ENCODE assay signal across 13 mouse cellular contexts in the genomic region with DNA sequence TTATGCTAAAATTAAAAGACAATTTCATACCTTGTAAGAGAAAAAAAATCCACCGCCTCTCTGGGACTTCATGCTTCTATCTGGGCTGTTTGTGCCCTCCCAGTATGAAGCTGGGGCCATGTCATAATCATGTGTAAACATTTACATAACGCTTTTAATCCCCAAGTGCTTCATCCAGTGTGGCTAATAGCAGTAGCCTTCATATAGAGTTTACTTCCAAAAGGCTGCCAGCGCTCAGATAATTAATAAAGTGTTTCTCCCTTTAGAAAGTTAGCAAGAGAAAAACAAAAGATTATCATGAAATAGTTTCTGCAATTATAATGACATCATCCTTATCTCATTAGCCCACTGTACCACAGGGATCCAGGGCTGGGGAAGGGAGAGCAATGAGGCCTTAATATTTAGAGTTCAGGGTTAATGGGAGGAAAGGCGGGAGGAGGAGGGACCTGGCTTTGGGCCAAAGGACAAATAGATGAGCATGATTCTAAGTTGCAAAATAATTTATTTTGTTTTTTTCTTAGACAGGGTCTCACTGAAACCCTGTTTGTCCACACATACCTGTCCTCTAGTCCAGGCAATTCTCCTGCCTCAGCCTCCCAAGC.
DNase-seq lines count a peak whose midpoint lies in the region; ATAC-seq and TF ChIP-seq lines count a peak whose summit lies in the region.
"Had no signal": no experiment of that assay in that cellular context is flagged by ENCODE, and none has a peak within 500 bp of the region (broad histone marks: within the 10 kb centered on the region; RNA-seq: fewer than 3 reads in every experiment).

No protein-coding gene starts in this region.

- no peaks in the 10 kb centered on the region for H3K4me1 ChIP-seq in liver, adult 2 months (ENCODE audit: control insufficient read depth, insufficient read depth, low read length)
- H3K4me1 ChIP-seq in liver, embryonic 12.5 days: peaks cover 7% of the 10 kb centered on the region; the same call in 1 of the 2 replicates
- H3K4me1 ChIP-seq in lung, postnatal 0 days (ENCODE audit: insufficient read depth, low read depth, low read length): peaks cover 15% of the 10 kb centered on the region; the same call in 1 of the 2 replicates
- H3K4me1 ChIP-seq: liver, embryonic 15.5 days had no signal

- 53% methylated on average over 4 of the region's 4 CpGs for WGBS in liver, adult 2 months
- 61% methylated on average over 4 of the region's 4 CpGs for WGBS in liver, embryonic 12.5 days (ENCODE audit: insufficient replicate concordance)
- 19% methylated on average over 4 of the region's 4 CpGs for WGBS in lung, postnatal 0 days

- H3K79me2 ChIP-seq in liver, adult 2 months (ENCODE audit: control insufficient read depth, insufficient read depth, low read length): no peaks in the 10 kb centered on the region

- TF ChIP-seq CTCF in liver, adult 2 months (IDR thresholded peaks at IDR 0.05; ENCODE audit: low read depth, low read length): no peak
- TF ChIP-seq CTCF in lung, postnatal 0 days (IDR thresholded peaks at IDR 0.05): no peak

- TF ChIP-seq POLR2A in liver, adult 2 months (IDR thresholded peaks at IDR 0.05; ENCODE audit: extremely low read depth, insufficient read depth, low read length): no peak

- no peak for TF ChIP-seq EP300 in lung, postnatal 0 days (IDR thresholded peaks at IDR 0.05)

- peak; percentile 88 for DNase-seq in heart, adult 11 months
- no peak for DNase-seq in heart, postnatal 36 days
- peak; percentile 20 for DNase-seq in liver, adult 2 months (ENCODE audit: extremely low read depth, low read depth, low spot score)
- DNase-seq in lung, postnatal 0 days (ENCODE audit: low spot score): peak; percentile 71
- peak; percentile 78 for DNase-seq in testis, postnatal 10 days (ENCODE audit: low spot score)
- DNase-seq: right cerebral cortex, adult 18-20 months; thymus, adult 18-20 months had no signal

- H3K27me3 ChIP-seq in liver, adult 2 months (ENCODE audit: control insufficient read depth, insufficient read depth, low read length): peaks cover 3% of the 10 kb centered on the region; the same call in 1 of the 2 replicates
- H3K27me3 ChIP-seq in liver, embryonic 12.5 days (replicated peaks): 0 out of 2 replicates have a peak, but pooled peaks cover 3% of the 10 kb centered on the region
- no peaks in the 10 kb centered on the region for H3K27me3 ChIP-seq in lung, postnatal 0 days (replicated peaks; ENCODE audit: insufficient read depth, low read length)
- H3K27me3 ChIP-seq: CH12.LX; liver, embryonic 15.5 days had no signal

- intact Hi-C loops in heart, postnatal 36 days (cut with DNase I): loop anchor here (10.0 kb wide), 1 partner anchor 209 kb away; no protein-coding TSS in a partner anchor

- H3K4me2 ChIP-seq in liver, embryonic 12.5 days: no peak overlapping the region
- H3K4me2 ChIP-seq in lung, postnatal 0 days (replicated peaks; ENCODE audit: low read depth, low read length): peak overlapping the region; percentile 35; the same call in 1 of the 2 replicates
- H3K4me2 ChIP-seq: liver, embryonic 15.5 days had no signal

- no peak for ATAC-seq in liver, embryonic 12.5 days
- ATAC-seq in lung, postnatal 0 days: peak; percentile 67
- no peak for ATAC-seq in inflammation-experienced regulatory T-cells, adult 6 months
- ATAC-seq: forebrain, embryonic 14.5 days; hindbrain, embryonic 16.5 days had no signal

- no peak overlapping the region for H3K4me3 ChIP-seq in liver, adult 2 months (ENCODE audit: insufficient read depth, low read depth, low read length)
- no peak overlapping the region for H3K4me3 ChIP-seq in liver, embryonic 12.5 days
- peak overlapping the region; percentile 40; the same call in 1 of the 2 replicates for H3K4me3 ChIP-seq in lung, postnatal 0 days (ENCODE audit: low read depth, low read length)
- H3K4me3 ChIP-seq: liver, embryonic 15.5 days had no signal

- H3K36me3 ChIP-seq in liver, adult 2 months (ENCODE audit: control insufficient read depth, insufficient read depth, low read length): no peaks in the 10 kb centered on the region
- H3K36me3 ChIP-seq in liver, embryonic 12.5 days: no peaks in the 10 kb centered on the region
- no peaks in the 10 kb centered on the region for H3K36me3 ChIP-seq in lung, postnatal 0 days (ENCODE audit: insufficient read depth, low read length)
- H3K36me3 ChIP-seq: liver, embryonic 15.5 days had no signal

- no peaks in the 10 kb centered on the region for H3K9me3 ChIP-seq in liver, embryonic 12.5 days (replicated peaks)
- no peaks in the 10 kb centered on the region for H3K9me3 ChIP-seq in lung, postnatal 0 days (ENCODE audit: low read length)
- H3K9me3 ChIP-seq: liver, embryonic 15.5 days had no signal

- no peak overlapping the region for H3K27ac ChIP-seq in liver, adult 2 months (replicated peaks; ENCODE audit: insufficient read depth, low read depth, low read length)
- H3K27ac ChIP-seq in liver, embryonic 12.5 days: no peak overlapping the region
- peak overlapping the region; percentile 66 for H3K27ac ChIP-seq in lung, postnatal 0 days (ENCODE audit: low read length)
- H3K27ac ChIP-seq: liver, embryonic 15.5 days had no signal

- no peak overlapping the region for H3K9ac ChIP-seq in liver, adult 2 months (ENCODE audit: low read depth, low read length)
- H3K9ac ChIP-seq in liver, embryonic 12.5 days: no peak overlapping the region
- no peak overlapping the region for H3K9ac ChIP-seq in lung, postnatal 0 days (replicated peaks; ENCODE audit: low read depth)
- H3K9ac ChIP-seq: liver, embryonic 15.5 days had no signal

Comparison
In these comparisons a context has a peak if more than half of its experiments do, and no peak if none do; other contexts are left out.
1. DNase-seq: peak in heart, adult 11 months (single experiment), liver, adult 2 months (single experiment), lung, postnatal 0 days (single experiment) and testis, postnatal 10 days (single experiment); none in heart, postnatal 36 days (0 of 2).